Mouse (Mus musculus): ENCODE data around the gene Faap24.

The Faap24 gene

GRCm38 (mm10) chr7:35371096-35371495, 25.5 kb downstream of the Faap24 start:
- DNase-seq (ENCODE audit: low spot score in 2 of 2) = no peak

GRCm38 (mm10) chr7:35365161-35365910, 31.3 kb downstream of the Faap24 start:
- no peak for DNase-seq (ENCODE audit: low spot score in 2 of 2)

- DNase-seq (ENCODE audit: low spot score in 2 of 2) = no peak
Measured at GRCm38 (mm10) chr7:35362868-35363267, 33.8 kb downstream of the Faap24 start.

GRCm38 (mm10) chr7:35362253-35362652, 34.4 kb downstream of the Faap24 start:
- no peak for DNase-seq (ENCODE audit: low spot score in 2 of 2)

GRCm38 (mm10) chr7:35357621-35358020, 39.0 kb downstream of the Faap24 start:
- no peak for DNase-seq (ENCODE audit: low spot score in 2 of 2)

GRCm38 (mm10) chr7:35355303-35355872, 41.2 kb downstream of the Faap24 start:
- no peak for DNase-seq (ENCODE audit: low spot score in 2 of 2)

- no peak for DNase-seq (ENCODE audit: low spot score in 2 of 2)
Measured at GRCm38 (mm10) chr7:35353306-35353705, 43.3 kb downstream of the Faap24 start.

- no peak for DNase-seq (ENCODE audit: low spot score in 2 of 2)
Measured at GRCm38 (mm10) chr7:35351155-35351554, 45.5 kb downstream of the Faap24 start.

GRCm38 (mm10) chr7:35349886-35350684, 46.6 kb downstream of the Faap24 start:
- no peak for DNase-seq (ENCODE audit: low spot score in 2 of 2)

GRCm38 (mm10) chr7:35349022-35349421, 47.6 kb downstream of the Faap24 start:
- no peak for DNase-seq (ENCODE audit: low spot score in 2 of 2)

GRCm38 (mm10) chr7:35347918-35348700, 48.5 kb downstream of the Faap24 start:
- DNase-seq (ENCODE audit: low spot score in 2 of 2) = no peak

GRCm38 (mm10) chr7:35344785-35345330, 51.8 kb downstream of the Faap24 start:
- DNase-seq (ENCODE audit: low spot score in 2 of 2) = no peak

- DNase-seq (ENCODE audit: low spot score in 2 of 2) = no peak
Measured at GRCm38 (mm10) chr7:35342498-35342897, 54.1 kb downstream of the Faap24 start.

All from cerebellum, postnatal 4 days (tissue).